Mouse (Mus musculus) E14TG2a.4 (cell line): ENCODE measurements at regions not wholly inside any gene's neighbourhood (a gene's known extent, or its start where the extent isn't known, plus 50 kb on each side); places are given as distances from the start of the nearest gene placed in this dataset.

Experiments
- CTCF ChIP-seq: conservative IDR thresholded peaks from 2 replicates; pipeline ENCODE4 v1.5.1; 2014; ENCODE audit warnings: low read length
- NANOG ChIP-seq: IDR thresholded peaks from 2 replicates; pipeline ENCODE4 v1.6.1; 2014; ENCODE audit warnings: borderline replicate concordance, low read length, mixed read lengths

GRCm38 (mm10) chr10:9061979-9062378 lies 176.1 kb upstream of the Sash1 start:
- no peak for TF ChIP-seq NANOG
- TF ChIP-seq CTCF, result no peak
